Mouse (Mus musculus) spleen, adult 2 months (tissue): ENCODE measurements at regions not wholly inside any gene's neighbourhood (a gene's known extent, or its start where the extent isn't known, plus 50 kb on each side); places are given as distances from the start of the nearest gene placed in this dataset.

Source experiments
- CTCF ChIP-seq: fragments of 200-500 bp; IDR thresholded peaks from 2 replicates; pipeline ENCODE4 v1.5.1; 2011; ENCODE audit warnings: mild to moderate bottlenecking, inconsistent platforms; ENCODE audit not compliant: insufficient read depth, insufficient read length, insufficient replicate concordance; ENCODE audit errors: extremely low read depth
- POLR2A ChIP-seq: fragments of 200-500 bp; IDR thresholded peaks from 2 replicates; pipeline ENCODE4 v1.6.1; 2011; ENCODE audit warnings: low read depth, low read length, inconsistent platforms

- TF ChIP-seq CTCF (no peak), POLR2A (no peak)
These were observed 158.8 kb upstream of the Klf14 start for GRCm38 (mm10) chr6:31117666-31118065.
